Mouse (Mus musculus) G1E (cell line): ENCODE results near the gene Aoah.

Source experiments
- CTCF ChIP-seq: IDR thresholded peaks from 2 replicates; pipeline ENCODE4 v1.5.1; 2012; ENCODE audit warnings: low read depth, low read length, inconsistent platforms, mixed read lengths
- GATA1 ChIP-seq: IDR thresholded peaks from 2 replicates; pipeline ENCODE4 v1.6.1; 2012; ENCODE audit warnings: borderline replicate concordance, low read length, inconsistent platforms, mixed read lengths
- POLR2AphosphoS5 ChIP-seq: IDR thresholded peaks from 2 replicates; pipeline ENCODE4 v1.6.1; 2012; ENCODE audit warnings: low read depth, low read length, inconsistent platforms; ENCODE audit not compliant: insufficient replicate concordance
- TAL1 ChIP-seq: conservative IDR thresholded peaks from 2 replicates; pipeline ENCODE4 v1.6.1; 2012; ENCODE audit warnings: low read depth, low read length, inconsistent platforms, mixed read lengths

DNA sequence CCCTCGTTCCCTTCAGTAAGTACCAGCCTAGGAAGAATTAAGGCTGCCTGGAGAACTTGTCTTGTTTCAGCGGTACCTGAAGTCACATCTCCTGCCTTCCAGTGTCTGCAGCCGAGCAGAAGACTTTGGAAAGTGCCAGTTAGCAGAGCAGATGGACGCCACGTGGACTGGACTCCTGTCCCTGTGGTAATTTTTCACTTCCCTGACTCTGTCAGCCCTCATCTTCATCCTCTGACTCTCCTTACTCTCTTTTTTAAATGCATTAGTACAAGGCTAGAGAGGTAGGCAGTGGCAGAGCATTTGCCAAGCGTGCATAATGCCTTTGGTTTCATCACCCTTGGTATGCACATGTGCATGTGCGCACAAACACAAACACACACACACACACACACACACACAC, 8.0 kb upstream of the Aoah start:
- TF ChIP-seq CTCF (no peak), TAL1 (no peak), POLR2AphosphoS5 (no peak), GATA1 (no peak)
